Mouse (Mus musculus) kidney, adult 9 months (tissue): ENCODE measurements around the gene Yjefn3.
"Not testable (repeated sequence)": the region's sequence is repeated elsewhere in the genome, so short reads cannot be mapped to it uniquely, and the experiment has no call there.

Experiments
- DNase-seq: peaks from one replicate; pipeline ENCODE4 v3.0.0; 2022

The Yjefn3 gene

DNA sequence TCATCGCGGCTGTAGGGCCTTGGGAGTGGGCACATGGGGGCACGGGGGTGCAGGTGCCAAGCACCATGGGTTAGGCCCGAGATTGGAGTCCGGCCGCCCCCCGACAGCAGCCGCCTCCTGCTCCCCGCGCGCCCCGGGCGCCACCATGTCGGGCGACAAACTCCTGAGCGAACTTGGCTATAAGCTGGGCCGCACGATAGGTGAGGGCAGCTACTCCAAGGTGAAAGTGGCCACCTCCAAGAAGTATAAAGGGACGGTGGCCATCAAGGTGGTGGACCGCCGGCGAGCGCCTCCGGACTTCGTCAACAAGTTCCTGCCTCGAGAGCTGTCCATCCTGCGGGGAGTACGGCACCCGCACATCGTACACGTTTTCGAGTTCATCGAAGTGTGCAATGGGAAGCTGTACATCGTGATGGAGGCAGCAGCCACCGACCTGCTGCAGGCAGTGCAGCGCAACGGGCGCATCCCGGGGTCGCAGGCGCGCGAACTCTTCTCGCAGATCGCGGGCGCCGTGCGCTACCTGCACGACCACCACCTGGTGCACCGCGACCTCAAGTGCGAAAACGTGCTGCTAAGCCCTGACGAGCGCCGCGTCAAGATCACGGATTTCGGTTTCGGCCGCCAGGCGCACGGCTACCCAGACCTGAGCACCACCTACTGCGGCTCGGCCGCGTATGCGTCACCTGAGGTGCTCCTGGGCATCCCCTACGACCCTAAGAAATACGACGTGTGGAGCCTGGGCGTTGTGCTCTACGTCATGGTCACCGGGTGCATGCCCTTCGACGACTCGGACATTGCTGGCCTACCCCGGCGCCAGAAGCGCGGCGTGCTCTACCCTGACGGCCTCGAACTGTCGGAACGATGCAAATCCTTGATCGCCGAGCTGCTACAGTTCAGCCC lies at the start of gene Yjefn3, which contains the start of the genes Tssk6 and Ndufa13:
Yjefn3 (minus strand) TSS at position 550 of the 900 bp plus-strand sequence.
Tssk6 (plus strand) TSS at position 22 of the 900 bp plus-strand sequence.
Ndufa13 (minus strand) TSS at position 396 of the 900 bp plus-strand sequence.
- DNase-seq = peak; percentile 54

DNA sequence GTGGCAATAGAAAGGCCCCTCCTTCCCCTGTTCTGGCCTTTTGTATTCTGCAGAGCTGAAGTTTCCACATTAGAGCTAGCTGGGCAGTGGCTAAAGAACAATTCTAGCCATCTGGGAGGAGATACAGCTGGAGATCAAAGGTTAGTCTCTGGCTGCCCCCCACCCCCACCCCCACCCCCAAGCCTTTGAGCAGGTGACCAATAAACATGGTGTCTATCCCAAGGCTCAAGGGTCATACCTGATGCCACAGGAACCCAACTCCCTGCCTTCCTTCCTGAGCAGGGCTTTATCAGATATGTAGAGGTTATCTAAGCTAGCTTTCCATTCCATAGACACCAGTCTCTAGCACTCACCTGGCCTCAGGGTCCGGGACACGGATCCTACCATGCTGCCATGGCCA lies 47.8 kb upstream of the Yjefn3 start:
- peak; percentile 56 for DNase-seq

DNA sequence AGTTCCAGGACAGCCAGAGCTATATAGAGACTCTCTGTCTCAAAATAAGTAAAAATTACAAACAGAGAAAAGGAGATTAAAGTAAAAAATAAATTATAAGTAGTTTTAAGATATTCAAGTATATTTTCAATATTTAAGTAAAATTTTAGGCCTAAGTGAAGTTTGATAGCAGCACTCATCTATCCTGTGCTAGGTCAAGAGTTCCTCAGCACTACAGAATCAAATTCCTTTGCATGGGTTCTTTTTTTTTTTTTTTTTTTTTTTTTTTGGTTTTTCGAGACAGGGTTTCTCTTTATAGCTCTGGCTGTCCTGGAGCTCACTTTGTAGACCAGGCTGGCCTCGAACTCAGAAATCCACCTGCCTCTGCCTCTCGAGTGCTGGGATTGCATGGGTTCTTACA lies 40.0 kb upstream of the Yjefn3 start:
- DNase-seq = not testable (repeated sequence)

DNA sequence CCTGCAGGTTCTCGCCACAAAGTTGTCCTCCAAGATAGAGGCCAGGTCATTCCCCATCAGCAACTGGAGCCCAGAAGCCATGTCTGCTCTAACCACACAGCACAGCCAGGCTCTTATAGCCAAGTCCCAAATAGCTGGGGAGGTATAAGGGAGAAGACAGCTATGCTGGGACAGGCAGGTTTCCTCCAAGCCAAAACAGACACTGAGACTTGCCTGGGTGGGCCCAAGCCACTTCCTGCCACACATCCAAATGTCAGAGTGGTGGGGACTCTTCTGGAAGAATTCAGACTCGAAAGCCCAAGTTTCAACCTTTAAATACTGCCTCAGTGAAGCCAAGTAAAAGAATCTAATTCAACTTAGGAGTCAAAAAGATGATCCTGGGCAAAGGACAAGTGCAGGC lies 37.9 kb upstream of the Yjefn3 start:
- no peak for DNase-seq

DNA sequence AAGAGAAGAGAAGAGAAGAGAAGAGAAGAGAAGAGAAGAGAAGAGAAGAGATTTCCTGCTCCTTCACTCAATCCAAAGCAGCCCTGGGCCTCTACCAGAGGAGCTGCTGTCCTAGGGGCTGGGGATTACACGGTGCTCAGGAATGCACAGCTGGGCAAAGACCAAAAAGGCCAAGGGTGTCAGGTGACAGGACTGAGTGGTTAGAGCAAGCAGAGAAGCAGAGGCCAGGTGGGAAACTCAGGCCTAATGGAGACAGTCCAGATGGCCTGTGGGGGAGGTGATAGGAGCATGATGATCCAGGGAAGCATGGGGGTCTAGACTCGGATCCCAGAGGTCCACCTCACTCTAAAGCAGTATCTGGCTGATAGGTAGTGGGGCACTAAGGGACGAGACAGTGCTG lies 37.1 kb upstream of the Yjefn3 start:
- peak; percentile 80 for DNase-seq

DNA sequence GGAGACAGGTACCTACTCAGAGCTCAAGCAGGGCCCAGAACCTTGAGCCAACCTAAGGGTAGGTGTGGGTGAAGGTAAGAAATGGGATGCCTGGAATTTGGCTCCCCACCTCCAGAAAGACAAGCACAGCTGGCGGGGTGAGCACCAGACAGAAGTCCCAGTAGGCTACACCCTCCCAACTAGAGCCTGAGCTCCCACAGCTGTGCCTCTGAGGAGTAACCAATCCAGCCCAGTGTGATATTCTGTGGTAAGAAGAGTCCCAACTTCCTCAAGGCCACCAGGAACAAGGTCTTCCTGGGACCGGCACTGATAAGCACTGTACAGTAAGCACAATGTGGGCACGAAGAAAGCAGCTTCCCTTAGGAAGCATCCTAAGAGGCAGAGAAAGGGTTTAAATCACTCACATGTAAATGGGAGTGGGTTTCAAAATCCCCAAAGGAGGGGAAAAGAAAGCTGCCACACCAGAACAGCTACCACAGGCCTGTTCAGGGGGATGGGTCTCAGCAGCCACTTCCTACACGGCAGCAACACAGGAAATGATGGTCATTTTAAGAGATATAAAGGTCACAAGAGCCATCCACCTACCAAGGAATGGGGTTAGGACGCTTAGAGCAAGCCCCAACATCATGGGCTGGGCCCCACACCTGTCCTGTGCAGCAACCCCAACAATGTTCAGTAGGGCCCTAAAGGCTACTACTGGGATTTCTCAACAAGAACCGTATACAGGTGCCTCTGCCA lies 35.9 kb upstream of the Yjefn3 start:
- no peak for DNase-seq

DNA sequence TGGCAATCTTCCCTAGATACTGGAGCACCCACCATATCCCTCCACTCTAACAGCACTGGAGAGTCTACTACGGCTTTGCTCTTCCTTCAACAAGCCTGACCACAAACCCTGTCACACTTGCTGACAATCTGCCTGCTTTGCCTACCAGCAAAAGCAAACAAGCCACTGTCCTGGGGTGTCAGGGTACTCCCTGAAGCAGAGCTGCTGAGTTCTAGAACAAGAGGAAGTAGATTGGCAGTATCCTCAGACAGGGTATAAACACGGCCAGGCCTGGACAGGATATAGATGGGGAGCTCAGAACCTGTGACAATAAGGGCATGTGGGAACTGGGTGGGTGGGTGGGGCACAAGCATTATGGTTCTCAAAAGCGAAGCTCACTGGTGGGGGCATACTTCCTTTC lies 35.0 kb upstream of the Yjefn3 start:
- DNase-seq = no peak

DNA sequence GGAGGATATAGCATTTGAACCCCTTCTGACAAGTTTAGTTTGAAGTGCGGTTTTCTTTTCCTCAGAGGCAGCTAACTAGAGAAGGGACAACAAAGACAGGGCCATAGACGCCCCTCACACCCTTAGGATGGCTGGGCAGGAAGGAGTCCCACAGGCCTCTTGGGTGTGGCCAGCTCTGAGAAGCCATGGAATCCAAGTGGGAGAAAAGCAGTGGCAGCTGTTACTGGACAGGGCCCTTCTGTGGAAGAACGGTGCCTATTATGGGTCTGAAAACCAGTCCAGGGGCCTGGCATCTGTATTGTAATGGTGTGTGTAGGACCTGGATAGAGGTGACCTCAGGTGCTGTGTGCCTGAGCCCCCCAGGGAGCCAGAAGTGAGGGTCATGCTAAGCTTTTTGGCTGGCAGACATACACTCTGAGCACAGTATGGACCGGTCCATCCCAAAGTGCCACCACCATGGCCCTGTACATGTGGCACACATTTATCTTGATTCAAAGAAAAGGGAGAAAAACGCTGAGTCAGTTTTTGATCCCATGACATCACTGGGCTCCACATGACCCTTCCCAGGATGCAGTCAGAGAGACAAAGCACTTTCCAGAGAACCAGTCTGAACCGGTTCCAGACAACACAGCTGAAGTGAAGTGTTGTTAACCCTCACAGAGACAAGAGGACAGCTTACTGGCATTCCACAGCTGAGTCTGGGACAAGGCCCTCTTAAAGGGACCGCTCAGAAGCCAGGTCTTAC lies 33.7 kb upstream of the Yjefn3 start:
- peak; percentile 79 for DNase-seq

DNA sequence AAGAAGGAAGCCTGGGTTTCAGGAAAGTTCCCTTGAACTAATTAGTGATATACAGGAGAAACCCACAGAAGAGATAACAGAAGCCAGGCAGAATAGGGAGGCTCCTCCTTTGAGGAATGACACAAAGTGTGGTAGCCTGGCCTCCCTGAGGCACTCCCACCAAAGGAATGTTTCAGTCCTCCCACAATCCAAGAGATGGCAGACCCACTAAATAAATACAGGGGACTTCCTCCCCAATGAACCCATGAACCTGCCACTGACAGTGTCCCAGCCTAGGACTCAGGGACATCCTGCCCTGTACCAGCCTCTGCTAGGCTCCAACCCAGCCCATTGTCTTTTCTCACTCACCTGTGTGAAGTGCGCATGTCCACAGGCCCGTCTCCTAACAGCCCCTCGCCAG lies 32.9 kb upstream of the Yjefn3 start:
- DNase-seq = no peak

DNA sequence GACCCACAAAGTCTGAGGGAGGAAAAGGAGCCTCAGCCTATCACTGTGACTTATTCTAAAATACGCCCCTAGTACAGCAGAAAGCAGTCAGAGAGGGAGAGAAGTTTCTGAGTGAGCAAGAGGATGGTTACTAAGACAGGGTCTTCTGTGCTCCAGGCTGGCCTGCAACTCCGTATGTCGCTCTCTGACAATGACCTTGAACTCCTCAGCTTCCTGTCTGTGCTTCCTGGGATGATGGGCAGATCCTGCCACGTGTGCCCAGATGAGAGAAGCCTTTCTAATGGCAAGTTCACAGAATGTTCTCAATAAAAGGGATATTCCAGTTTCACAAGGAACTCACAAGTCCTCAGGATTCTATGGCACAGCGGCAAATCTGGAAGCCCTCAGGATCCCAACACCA lies 32.1 kb upstream of the Yjefn3 start:
- no peak for DNase-seq

DNA sequence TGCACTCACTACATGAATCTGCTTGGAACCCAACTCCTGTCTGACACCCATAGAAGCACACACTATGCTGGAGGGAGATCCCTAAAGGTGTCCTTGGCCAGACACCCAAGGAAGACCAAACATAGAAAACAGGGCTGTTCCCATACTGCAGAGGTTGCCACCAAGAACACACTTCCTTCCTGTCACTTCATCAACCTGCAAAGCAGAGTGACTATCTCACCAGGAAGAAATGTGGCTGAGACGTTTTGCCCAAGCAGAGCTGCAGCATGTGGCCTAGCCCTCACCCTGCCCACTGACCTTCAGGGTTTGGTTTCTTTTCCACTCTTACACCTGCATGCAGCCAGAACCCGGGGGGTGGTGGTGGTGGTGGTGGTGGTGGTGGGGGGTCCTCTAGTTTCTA lies 31.3 kb upstream of the Yjefn3 start:
- no peak for DNase-seq

DNA sequence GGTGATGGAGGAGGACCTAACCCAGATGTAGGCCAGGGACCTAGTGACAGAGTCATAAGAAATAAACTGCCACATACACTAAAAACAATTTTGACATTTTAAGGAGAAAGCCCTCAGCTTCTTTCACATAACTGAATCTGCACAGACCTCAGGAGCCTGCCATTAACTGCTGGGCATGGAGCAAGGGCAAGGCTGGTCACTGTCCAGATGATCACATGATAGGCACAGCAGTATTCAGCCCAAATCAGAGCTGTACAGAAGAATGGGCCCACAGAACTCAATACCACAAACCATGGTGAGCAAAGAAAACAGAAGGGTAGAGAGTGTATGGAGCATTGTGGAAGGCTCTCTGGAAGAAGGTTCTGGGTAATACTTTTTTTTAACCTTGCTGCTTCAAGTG lies 24.4 kb upstream of the Yjefn3 start:
- DNase-seq = no peak

DNA sequence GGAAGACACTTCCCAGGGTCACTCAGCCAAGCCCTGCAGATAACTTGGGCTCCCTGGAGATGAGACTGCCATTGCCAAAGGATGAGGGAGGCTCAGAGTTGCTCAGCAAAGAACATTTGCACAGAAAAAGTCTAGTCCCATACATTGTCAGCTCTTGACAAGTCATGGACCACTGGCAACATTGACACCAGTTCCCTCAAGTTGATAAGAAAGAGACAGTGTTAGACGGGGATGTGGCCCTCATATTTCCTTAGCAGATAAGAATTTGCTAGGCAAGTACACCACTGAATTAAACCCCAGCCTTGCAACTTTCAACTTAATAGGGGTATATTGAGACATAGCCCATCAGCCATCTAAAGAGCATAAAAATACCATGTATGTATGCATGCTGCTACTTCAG lies 21.5 kb upstream of the Yjefn3 start:
- no peak for DNase-seq

DNA sequence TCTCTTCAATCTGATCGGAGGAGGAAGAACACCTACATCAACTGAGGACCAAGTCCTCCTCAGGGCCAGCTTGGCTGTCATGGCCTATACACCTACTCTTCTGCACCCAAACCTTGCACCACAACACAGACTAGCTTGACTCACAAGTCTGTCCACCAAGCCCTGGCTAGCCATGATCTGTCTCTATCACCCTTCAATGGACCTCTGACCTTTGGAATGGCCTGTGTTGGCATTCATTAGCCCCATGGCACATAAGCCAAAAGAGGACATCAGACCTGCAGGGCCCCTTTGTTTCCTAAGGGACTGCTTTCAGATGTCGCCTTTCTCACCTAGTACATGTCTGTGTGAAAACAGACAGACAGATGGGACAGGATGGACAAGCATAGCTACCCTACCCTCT lies 18.6 kb upstream of the Yjefn3 start:
- DNase-seq = peak; percentile 82

DNA sequence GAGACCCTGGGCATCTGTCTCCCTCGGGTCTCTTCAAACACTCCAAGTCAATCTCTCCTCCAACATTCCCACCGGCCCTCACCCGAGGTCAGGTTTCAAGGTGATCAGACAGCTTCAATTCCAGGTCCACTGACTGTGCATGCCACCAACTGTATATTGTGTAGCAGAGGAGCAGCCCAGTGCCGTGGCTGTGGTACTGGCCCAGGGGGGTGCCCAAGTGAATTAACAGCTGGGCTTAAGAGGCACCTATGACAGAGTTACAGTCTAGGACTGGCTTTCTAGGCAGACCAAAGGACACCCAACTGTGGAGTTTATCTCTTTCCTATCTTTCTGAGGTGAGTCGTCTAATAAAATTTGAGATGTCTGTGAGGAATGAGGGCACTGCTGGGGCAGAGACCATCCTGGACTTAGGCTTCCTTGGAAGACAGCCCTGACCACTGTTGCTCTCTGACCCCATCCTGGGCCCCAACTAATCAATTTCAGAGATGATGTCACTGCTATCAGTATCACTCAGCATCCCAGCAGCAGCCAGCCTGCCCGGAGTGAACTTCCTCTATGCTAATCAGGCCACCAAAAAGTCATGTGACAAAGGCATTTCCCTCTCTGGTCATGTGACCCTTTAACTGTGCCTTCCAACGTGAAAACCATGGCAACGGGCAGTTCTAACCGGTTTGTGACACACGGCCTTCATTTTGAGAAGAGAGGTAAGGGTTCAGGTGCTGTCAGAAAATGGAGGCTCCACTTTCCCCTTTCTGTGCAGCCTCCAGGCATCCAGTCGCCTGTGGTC lies 17.6 kb upstream of the Yjefn3 start:
- DNase-seq = peak; percentile 91

DNA sequence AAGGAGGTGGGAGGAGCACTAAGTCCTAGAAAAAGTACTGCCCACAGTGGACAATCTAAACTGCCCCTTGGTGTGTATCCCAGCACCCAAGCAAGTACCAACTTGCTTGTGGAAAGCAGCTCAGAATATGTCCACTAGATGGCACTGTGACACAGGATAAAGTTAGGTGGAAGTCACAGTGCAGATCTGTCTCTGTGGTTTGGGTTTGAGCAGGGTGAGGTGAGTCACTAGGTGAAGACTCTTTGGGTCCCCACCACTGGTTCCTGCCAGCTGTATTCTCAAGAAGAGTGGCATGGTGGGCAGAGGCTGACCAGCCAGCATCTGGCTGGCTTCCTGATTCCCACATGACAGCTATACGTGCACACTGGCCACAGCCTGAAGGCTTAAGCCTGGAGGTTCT lies 16.5 kb upstream of the Yjefn3 start:
- DNase-seq = peak; percentile 89

DNA sequence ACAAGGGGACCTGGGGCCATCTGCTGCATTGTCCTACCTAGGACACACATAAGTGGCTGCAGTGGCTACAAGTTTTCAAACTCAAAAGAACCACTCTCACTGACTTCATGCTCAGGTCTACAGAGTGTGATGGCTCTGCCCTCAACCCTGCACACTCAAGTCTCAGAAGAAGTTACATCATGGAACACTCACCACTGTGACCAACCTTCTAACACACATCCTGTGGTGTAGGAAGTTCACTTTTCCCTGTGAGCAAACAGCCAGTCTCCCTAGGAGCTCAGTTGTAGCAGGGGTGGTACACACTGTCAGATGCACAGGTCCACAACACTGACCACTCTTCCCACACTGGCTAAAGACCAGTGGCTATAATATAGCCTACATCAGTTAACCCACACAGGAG lies 16.0 kb upstream of the Yjefn3 start:
- DNase-seq = no peak

DNA sequence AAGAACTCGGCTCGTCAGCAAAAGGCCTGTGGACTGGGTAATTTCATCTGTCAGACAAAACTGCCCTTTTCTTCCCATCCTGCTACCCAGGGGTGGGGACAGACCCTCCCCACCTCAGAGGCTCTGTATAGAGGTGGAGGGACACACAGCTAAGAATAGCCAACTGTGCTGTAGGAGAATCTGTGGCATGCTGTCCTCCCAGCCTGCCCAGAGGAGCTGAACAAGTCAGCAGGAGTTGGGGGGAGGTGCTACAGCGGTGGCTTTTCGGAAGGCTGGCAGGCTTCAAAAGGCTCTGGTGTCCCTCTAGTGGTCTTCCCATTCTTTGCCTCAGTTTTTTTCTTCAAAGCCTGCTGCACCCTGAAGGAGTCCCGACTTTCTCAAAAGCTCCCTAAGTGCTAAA lies 13.2 kb upstream of the Yjefn3 start:
- DNase-seq = no peak

DNA sequence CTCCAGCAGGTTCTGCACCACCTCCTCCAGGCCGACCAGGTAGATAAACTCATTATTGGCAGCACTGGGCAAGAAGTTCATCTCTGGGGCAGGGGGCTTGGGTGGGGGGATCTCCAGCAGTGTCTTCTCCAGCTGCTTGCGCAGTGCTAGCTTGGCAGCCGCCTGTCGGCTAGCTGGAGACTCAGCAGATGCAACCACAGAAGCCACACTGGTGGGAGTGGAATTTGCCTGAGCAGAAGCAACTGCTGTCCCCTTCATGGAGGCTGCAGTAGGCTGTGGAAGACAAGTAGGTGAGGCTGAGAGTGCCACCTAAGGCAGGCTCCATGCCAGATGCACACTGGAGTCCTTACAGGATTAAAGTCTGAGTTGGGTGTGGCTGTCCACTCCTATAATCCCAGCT lies 12.0 kb upstream of the Yjefn3 start:
- DNase-seq = no peak

DNA sequence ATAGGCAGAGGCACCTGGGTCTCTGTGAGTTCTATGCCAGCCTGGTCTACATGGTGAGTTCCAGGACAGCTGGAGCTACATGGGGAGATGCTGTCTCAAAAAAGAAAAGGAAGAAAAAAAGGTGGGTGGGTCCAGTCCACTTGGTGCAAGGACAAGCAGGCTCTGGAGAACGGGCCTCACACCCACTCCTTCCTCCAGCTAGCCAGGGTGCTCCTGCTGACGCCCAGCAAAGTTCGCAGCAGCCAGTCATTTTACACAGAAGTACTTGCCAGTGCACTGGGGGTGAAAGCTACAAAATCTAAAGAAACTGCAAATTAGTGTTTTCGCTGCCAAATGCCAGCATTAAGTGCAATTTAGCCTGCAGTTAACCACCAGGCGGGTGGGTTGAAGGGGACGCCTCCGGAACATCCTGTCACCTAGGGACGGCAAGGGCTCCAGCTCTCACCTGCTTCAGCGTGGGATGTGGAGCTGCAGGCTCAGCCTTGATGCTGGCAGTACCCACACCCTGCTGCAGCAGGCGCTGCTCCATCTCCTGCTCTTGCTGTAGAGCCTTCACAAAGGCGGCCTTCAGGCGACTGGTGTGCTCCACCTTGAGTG lies 10.1 kb upstream of the Yjefn3 start:
- no peak for DNase-seq

DNA sequence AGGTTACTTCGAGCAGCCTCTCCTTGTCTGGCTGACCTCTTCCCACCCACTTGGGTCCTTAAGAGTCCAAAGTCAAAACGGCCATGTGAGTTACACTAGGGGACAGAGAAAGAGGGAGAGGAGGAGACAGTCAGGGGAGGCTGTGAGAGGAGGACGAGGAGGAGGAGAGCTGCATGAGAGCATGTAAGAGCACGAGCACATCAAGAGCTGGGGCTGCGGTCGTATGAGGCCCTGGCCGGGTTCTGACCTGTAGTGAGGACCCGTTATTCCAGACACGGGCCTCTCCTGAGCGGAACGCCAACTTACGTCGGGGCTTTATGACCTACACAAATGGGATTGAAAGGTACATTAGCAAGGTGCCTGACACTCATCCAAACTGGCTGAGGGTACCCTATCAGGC lies 9.4 kb upstream of the Yjefn3 start:
- DNase-seq = no peak

DNA sequence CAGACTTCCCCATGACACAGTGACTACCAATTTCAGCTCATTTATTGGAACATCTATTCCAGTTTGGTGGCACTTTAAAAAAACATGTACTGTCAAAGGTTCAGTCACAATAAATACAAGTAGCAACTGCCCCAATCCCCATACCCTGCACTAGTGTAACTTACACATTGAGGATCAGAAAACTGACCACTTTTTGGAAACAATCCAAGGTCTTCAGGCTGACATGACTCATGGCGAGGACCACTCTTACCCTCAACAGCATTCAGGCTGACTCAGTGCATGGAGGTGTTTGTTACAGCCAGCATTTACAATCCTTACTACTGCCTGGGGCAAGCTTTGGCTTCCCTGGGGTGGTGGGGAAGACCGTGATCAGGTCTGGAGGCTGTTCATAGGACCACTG lies 4.6 kb upstream of the Yjefn3 start:
- no peak for DNase-seq
